Mouse (Mus musculus) lung, adult 2 months (tissue): ENCODE results near the gene Cep112.

ENCODE experiments used
- CTCF ChIP-seq: fragments of 200-500 bp; IDR thresholded peaks from 2 replicates; pipeline ENCODE4 v1.5.1; 2011; ENCODE audit warnings: mild to moderate bottlenecking, low read length, control low read depth; ENCODE audit not compliant: insufficient read depth
- POLR2A ChIP-seq: fragments of 200-500 bp; IDR thresholded peaks from 2 replicates; pipeline ENCODE4 v1.6.1; 2011; ENCODE audit warnings: low read depth, mild to moderate bottlenecking, control low read depth, low read length, borderline replicate concordance; ENCODE audit errors: extremely low read depth

DNA sequence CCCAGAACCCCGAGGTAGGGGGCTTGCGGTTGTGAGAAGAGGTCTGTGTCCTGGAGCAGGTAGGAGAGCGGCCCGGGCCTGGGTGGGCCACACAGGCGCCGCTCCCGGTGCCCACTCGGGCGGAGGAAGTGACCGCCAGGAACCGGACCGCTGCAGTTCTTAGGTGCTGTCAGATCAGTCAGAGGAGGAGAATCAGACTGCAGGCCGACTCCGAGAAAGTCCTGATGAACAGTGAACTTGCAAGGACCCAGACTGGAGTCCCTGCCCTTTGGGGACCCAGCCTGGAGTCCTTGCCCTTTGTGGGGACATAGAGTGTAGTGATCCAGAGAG, 565 bp downstream of the Cep112 start:
- TF ChIP-seq CTCF (no peak), POLR2A (no peak)
